Mouse (Mus musculus): ENCODE results near the gene Adam4.

DNA sequence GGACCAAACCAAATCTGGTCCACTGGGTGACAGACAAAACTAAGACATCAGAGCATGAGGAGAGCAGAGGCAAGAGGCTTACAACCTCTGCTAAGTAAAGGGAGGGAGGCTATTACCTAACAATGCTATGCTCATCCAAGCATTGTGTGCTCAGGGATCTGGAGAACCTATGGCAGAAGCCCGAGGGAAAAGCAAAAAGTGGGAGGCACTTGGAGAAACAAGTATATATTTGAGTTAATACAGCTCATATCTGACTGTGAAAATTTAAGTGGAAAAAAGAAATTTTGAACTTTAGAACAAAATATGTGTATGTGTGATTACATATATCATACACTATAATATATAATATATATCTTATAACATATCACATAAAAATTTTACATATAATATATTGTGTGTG lies at the start of gene Adam4:
- no peak for TF ChIP-seq POLR2A (IDR thresholded peaks at IDR 0.05; ENCODE audit: borderline replicate concordance, low read depth, low read length)
- TF ChIP-seq CTCF (IDR thresholded peaks at IDR 0.05; ENCODE audit: low read depth, low read length) = no peak

Measured in bone marrow macrophage, adult 2 months (primary cell).